Mouse (Mus musculus): ENCODE data around the gene Tgfbr3. TPM values are rescaled to one million over a fixed set of nuclear protein-coding genes. Genes with fewer than 3 reads are reported as not detected.

Tgfbr3 gene
- total RNA-seq (2017): 2.0 and 2.7 TPM in 2 replicates

DNA sequence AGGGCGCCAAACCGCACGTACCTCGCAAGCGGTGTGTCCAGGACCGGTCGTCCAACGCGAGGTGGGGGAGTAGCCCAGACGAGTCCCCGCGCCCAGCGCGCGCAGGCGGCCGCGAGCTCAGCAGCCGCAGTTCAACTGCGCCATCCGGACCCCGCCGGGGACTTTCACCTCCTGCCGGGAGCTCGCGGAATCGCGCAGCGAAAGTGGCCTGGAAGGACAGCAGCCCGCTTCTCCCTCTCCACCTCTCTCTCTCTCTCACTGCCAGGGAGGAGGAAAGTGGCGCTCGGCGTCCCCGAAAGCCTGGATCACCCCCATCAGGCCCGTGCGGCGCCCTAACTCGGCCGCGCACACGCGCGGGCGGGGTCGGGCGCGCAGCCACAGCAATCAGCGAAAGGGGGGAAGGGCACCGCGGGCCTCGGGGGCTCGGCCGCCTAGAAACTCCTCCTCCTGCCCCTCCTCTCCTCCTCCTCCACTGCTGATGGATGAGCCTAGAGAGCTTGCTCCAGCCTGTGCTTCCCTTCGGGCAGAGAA is at the start of gene Tgfbr3:
Gene Tgfbr3, minus strand, starts transcription at position 396 of the 531 bp plus-strand sequence.
- ATAC-seq (ENCODE audit: extremely low read depth, insufficient number of reproducible peaks, low FRiP score, poor library complexity, severe bottlenecking): peak; percentile 18; the same call in 1 of the 2 replicates

DNA sequence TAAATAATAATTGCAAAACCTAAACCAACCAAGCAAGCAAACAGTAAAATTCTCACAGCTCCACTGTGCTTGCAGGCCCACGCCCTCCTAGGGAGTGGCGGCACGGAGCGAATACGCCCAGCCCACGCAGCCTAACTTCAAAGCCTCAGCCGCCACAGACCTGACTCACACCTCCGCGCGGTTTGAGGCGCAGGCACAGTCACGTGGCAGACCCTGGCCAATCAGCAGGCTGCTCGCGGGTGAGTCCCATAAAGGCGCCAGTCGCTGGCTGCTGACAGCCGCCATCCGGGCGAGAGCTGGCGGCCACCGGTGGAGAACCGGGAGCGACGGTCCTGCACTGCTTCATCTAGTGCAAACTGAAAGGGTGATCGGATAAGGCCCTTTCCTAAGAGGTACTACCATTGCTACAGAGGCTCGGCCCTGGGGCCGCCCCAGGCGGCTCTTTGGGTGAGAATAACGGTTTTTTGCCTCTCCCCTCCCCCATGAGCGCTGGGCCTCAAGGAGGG is 41.5 kb upstream of the Tgfbr3 start, which contains the start of gene Brdt:
Gene Brdt, plus strand, starts transcription at position 244 of the 506 bp plus-strand sequence.
- ATAC-seq (ENCODE audit: extremely low read depth, insufficient number of reproducible peaks, low FRiP score, poor library complexity, severe bottlenecking): no peak

DNA sequence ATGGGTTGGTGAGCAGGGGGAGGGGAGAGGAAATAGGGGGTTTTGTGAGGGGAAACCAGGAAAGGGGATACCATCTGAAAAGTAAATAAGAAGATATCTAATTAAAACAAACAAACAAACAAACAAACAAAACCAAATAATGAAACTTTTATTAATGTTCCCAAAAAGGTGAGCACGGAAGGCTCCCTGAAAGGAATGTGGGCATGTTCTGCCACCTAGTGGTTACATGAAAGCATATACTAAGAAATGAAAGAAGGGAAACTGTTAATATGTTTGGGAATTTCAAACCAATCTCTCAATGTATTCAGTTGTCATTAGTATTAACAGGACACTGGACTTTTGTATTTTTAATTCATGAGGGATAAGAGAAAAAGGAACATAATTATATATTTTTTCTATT is 31.3 kb upstream of the Tgfbr3 start:
- ATAC-seq (ENCODE audit: extremely low read depth, insufficient number of reproducible peaks, low FRiP score, poor library complexity, severe bottlenecking): no peak

DNA sequence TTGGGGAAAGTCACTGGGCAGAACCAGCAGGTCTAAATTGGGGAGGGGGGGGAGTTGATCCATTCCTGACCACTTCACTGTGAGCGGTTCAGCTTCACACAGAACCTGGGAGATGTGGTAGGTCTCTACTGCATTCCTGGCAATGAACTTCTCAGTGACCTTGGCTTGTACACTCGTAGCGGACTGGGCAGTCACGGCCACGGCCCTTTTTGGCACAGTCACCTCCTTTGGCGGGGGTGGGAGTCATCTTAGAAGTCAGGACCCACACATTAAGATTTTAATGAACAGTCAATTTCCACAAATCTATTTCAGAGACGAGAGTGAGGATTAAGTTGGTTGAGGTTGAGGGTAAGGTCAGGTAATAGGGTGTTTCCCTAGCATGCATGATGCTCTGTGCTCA is 27.7 kb upstream of the Tgfbr3 start:
- no peak for ATAC-seq (ENCODE audit: extremely low read depth, insufficient number of reproducible peaks, low FRiP score, poor library complexity, severe bottlenecking)

DNA sequence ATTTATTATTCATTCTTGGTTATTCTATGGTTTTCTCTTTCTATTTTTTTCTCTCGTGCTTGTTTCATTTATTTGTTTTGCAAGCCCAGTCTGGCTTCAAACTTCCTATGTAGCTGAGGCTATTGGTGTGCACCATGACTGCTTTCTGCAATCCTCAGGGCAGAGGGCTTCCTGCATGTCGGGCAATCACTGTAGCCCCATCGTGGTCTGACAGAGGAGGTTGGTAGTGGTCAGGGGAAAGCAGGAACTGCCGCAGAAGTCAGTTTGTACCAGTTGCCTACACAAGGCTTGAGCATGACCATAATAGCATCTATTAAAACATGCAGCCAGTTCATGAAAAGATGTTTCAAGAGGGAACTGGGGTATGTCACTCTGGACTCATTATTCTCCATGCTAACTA is 18.0 kb upstream of the Tgfbr3 start:
- ATAC-seq (ENCODE audit: extremely low read depth, insufficient number of reproducible peaks, low FRiP score, poor library complexity, severe bottlenecking): no peak

DNA sequence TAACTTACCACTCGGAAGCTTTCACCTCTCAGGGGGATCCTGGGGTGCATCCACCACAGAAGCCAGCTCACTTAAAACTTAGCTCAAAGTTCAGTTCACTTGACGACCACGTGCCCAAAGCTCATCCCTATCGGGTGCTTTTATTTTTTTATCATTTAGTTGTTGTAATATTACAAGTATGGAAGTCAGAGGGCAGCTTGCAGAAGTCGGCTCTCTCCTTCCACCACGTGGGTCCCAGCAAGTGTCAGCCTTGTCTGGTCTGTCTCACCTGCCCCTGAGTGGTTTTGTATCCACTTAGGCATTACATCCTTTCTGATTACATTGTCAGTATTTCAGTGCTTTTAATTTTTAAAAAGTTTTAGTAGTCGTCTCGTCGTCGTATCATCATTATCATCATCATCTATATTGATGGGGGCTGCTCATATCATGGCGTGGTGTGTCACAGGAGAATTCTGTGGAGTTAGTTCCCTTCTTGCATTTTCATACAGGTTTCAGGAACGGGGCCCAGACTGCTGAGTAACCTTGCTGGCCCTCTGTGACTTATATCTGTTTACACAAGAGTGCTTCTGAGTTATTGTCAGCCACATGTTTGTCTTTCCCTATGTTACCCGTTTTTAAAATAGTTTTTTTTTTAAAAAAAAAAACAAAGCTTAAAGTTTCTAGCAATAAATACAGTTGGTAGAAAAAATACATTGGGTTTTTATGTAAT is 14.8 kb upstream of the Tgfbr3 start:
- no peak for ATAC-seq (ENCODE audit: extremely low read depth, insufficient number of reproducible peaks, low FRiP score, poor library complexity, severe bottlenecking)

DNA sequence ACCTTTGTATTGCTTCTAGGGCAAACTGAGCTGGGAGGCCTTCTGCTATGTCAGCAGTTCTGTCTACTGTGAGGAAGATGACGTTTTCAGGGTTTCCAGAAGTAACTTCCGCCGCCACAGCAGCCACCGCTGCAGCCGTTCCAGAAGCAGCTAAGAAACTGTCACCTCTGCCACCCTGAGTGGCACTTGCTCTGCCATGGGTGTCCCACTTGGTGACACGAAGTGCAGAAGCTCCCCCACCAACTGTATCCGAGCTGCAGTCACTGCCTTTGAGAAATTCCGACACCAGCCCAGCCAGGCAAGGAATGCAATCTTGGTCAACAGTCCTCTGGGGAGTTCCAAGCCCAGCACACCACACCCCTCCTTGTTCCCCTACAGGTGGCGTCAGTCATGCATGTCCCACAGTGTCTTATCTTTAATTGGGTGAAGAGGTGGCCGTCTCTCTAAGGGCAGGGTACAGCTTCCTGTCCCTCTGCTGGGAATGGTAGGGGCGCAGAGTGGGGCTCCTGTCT is 14.0 kb upstream of the Tgfbr3 start:
- ATAC-seq (ENCODE audit: extremely low read depth, insufficient number of reproducible peaks, low FRiP score, poor library complexity, severe bottlenecking): peak; percentile 54; the same call in 1 of the 2 replicates

DNA sequence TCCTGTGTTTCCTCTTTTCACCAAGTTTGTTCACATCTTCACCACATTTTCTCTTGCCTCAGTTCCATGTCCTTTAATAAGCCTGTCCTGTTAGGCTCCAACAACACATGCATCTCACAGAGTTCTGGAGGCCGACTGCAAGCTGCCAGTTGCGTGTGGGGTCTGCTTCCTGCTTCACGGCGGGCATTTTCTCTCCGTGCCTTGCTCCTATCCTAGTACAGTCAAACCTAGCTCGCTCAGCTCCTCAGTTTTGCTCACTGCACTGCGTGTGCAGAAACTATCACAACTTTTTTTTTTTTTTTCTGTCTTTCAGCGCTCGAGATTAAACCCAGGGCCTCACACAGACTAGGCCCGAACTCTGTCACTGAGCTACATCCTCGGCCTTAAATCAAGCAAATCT is 9.4 kb upstream of the Tgfbr3 start:
- no peak for ATAC-seq (ENCODE audit: extremely low read depth, insufficient number of reproducible peaks, low FRiP score, poor library complexity, severe bottlenecking)

DNA sequence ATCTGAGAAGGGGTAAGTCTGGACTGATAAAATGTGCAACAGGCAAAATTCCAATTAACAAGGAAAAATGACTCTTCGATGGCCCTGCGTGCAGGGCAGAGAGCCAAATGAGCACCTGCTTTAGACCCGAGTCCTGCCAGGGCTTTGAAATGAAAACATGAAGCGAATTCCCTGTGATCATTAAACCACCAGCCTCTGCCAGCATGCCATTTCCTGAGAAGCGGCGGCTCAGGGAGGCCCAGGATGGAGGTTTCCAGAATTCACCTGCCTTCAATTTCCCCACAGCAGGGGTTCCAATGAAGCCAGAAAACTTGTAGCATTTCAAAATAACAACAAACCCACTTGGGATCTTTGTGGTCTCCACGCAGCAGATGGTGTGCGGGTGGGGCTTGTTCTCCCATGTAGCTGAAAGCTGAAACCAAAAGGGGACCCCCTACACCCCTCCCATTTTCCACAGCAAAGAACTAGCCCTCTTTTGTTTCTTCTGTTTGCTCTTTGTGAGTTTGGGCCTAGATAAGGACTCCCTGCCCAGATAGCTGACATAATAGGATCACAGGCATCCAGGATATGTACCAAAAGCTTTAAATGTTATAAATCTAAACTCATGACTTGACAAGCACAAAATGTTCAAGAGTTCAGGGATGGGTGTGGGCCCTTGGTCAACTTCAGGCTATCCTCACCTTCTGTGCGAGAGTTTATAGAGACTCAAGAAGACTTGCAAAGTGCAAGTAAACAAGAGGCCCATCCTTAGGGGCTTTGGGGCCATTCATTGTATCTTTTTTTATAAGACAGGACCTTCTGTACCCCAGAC is 7.3 kb upstream of the Tgfbr3 start:
- ATAC-seq (ENCODE audit: extremely low read depth, insufficient number of reproducible peaks, low FRiP score, poor library complexity, severe bottlenecking): no peak

DNA sequence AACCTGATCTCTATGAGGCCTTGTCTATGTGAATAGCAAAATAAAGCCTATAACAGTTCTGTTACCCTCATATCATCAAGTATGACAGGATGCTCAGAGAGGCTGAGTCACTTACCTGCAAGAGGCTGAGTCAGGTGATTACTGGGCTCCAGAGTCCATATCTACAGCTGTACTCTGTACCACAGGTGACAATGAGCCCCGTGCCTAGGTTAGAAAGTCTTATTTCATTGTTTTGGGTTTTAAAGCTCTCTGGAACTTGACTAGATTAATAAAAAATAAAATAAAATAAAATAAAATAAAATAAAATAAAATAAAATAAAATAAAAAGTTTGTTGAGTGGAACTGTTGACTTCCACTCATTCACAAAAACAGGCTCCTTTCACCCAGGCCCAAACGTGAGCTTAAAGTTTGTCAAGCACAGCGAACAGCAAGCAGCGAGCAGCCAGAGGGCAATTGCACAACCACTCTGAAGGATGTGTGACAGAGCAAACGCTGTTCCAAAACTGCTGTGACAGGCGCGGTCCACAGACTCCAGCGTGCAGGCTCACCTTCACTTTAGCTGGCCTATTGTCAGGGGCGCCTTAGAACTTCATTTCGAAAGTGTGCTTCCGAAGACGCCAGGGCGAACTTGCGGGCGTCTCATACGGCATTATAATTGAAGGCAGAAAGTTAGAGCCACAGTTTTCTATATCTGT is 6.5 kb upstream of the Tgfbr3 start:
- no peak for ATAC-seq (ENCODE audit: extremely low read depth, insufficient number of reproducible peaks, low FRiP score, poor library complexity, severe bottlenecking)

DNA sequence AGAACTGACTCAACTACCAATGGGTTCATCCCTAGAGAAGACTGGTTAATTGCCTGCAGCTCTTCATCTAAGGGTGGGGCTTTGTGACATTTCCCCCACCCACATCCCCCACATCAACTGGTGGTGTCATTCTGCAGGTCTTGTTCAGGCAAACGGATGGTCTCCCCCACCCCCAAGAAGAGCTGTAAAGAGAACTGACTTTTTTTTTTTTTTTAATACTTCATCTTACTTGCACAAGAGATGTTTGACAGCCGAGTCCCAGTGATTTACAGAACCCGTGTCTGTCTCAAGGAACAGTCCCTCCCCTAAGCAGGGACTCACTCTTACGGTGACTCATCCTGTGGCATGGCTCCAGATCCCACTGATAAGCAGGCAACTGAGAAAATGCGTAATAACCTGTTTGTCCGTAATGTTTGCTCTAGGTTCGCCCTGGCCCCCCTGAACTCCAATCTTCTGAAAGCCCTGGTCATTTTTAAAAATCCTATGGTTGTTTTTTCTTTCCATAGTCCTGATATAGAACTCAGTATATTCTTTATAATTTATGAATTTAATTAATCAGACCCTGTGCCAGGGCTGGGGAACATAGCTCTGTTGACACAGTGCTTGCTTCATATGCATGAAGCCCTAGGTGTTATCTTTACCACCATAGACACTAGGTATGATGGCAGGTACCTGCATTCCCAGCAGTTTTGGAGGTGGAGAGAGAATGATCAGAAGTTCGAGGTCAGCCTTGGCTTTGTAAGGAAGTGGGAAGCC is 5.8 kb upstream of the Tgfbr3 start:
- no peak for ATAC-seq (ENCODE audit: extremely low read depth, insufficient number of reproducible peaks, low FRiP score, poor library complexity, severe bottlenecking)

DNA sequence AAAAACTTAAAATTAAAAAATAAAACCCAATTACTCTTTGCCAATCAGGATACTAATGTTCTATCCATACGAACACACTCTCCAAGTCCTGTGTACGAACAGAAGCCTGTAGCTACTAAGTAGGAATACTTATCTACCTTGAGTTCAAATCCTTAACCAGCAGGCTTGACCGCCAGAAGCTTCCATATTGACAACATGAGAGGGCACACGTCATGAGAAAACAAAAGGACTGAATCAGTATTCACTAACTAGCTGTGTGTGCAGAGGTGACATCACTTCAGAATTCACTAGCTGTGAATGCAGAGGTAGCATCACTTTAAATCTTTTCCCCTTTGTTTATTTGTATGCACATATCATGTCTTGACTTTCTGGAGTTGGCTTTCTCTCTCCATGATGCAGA is 4.6 kb upstream of the Tgfbr3 start:
- ATAC-seq (ENCODE audit: extremely low read depth, insufficient number of reproducible peaks, low FRiP score, poor library complexity, severe bottlenecking): no peak

DNA sequence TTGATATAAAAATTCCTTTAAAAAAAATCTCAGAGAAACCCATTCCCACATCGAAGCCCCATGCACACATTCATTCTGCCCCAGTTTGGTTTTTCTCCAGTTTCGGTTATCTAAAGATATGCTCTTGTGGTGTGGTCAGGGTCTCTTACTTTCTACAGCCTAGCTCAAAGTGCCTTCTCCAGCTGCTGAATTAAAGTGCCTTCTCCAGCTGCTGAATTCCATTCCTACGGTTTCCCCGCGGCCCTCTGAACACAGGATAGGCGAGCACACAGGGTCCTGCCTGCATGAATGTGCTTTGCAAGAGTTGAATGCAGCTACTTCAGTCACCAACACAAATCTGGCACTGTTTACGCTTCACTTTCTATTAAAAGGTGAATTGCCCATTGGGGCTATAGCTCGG is 557 bp upstream of the Tgfbr3 start:
- ATAC-seq (ENCODE audit: extremely low read depth, insufficient number of reproducible peaks, low FRiP score, poor library complexity, severe bottlenecking): no peak

DNA sequence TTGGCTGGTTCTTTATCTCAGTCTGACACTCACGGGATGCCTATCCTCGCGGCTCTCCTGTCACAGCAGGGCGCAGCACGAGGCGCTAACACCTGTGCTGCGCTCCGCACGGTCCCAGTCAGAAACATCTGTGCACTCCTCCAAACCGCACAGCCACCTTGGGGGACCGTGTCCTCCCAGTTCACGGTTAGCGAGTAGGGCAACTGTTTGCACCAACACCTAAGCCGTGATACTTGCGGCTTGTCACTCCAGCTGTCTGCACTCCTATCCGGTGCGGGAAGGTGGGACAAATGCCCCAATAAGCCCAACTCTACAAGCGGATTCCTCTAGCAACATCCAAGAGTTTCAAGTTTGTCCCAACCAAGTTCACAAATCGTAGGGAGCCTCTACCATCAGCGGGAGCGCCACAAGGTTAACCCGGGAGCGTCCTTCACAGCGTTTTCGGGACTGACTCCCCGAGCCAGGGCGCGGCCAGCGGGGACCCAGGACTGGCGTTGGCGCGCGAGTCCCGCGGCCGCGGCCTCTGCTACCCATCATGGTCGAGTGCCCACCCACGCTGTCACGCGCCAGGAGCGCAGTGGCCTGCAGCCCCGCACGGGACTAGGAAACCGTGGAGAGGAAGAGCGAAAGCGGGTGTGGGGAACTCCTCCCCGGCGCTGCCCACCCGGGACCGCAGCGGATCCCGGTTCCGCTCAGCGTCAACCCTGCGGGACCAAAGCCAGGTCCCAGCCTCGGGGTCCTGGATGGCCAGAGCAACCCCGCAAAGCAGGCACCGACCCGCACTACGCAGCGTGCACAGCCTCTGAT is 799 bp downstream of the Tgfbr3 start:
- ATAC-seq (ENCODE audit: extremely low read depth, insufficient number of reproducible peaks, low FRiP score, poor library complexity, severe bottlenecking): peak; percentile 16; the same call in 1 of the 2 replicates

DNA sequence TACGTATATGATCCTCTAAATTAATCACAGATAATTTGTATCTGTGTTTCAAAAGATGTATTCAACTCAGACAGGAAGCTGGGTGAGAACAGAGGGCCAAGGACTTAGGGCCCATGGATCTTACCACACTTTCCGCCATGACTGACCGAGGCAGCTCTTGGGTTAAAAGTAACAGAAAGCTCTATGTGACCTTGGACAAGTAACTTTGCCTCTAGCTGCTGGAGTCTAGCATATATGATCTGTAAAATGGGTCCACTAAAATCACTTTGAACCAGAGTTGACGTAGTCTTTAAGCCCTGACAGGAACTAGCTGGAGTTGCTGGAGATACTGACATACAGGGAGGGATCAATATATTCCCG is 1.5 kb downstream of the Tgfbr3 start:
- no peak for ATAC-seq (ENCODE audit: extremely low read depth, insufficient number of reproducible peaks, low FRiP score, poor library complexity, severe bottlenecking)

DNA sequence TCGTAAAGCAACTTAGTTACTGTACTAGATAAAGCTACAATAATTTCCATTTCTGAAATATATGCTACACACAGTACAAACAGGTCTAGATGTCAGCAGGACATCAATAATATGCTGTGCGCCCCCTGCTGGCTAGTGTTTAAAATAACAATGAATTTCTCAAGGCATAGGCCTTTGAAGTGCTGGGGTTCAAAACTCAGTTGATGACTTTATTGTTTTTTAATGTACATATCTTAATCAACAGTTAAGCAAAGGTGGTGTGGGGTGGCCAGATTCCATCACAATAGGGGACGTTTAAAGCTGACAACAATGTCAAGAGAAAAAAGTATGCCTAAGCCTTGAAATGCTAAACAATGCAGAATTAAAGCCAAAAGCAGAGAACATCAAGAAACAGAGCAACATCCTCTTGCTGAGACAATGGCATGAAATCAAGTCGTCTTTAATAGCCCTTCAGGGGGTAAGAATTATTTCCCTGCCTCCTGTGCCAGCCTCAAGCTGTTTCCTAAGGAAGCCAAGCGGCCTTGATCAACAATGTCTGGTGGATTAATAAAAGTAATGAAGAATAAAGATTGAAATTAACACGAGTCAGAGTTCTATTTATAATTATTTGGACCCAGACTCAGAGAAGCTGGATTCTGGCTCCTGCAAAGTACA is 2.0 kb downstream of the Tgfbr3 start:
- peak; percentile 51 for ATAC-seq (ENCODE audit: extremely low read depth, insufficient number of reproducible peaks, low FRiP score, poor library complexity, severe bottlenecking)

DNA sequence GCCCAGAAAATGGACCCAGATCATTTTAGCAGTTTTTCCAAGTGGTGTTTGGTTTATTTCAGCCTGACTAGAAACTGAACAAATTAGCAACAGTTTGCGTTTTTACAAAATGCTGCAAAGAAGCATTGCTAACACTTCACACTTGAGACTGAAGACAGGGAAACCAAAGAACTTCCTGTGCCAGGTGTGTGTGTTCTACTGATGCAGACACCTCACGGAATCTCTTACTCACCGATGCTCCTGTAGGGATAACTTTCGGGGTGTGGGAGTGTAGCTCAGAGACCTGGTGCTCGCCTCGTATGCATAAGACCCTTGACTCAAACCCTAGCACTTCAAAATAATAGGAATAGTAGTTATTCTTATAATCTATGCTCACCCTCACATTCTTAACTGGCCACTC is 3.9 kb downstream of the Tgfbr3 start:
- no peak for ATAC-seq (ENCODE audit: extremely low read depth, insufficient number of reproducible peaks, low FRiP score, poor library complexity, severe bottlenecking)

Measured in neutrophil, adult 5-6 weeks (primary cell).